Mouse (Mus musculus) brain, adult 2 months (tissue): ENCODE results near the gene Heyl.
A peak's percentile ranks its signal among the peaks of the same experiment; 100 is the strongest.

Source experiments
- DNase-seq: peaks from one replicate; pipeline ENCODE4 v3.0.0; 2011; ENCODE audit warnings: low read depth, low spot score

Gene Heyl

GRCm38 (mm10) chr4:123233492-123234084 lies at the start of gene Heyl:
Gene Heyl, plus strand, starts transcription at chr4:123233556.
- DNase-seq = no peak

- peak; percentile 88 for DNase-seq
Observed at GRCm38 (mm10) chr4:123184816-123185215, 48.5 kb upstream of the Heyl start.

GRCm38 (mm10) chr4:123192336-123192735 lies 41.0 kb upstream of the Heyl start:
- DNase-seq = peak; percentile 94

GRCm38 (mm10) chr4:123193791-123194190 lies 39.6 kb upstream of the Heyl start:
- DNase-seq = peak; percentile 77

GRCm38 (mm10) chr4:123196695-123197094 lies 36.7 kb upstream of the Heyl start:
- DNase-seq = no peak

- peak; percentile 88 for DNase-seq
Observed at GRCm38 (mm10) chr4:123200771-123201185, 32.6 kb upstream of the Heyl start.

- peak; percentile 69 for DNase-seq
Observed at GRCm38 (mm10) chr4:123201186-123202093, 31.9 kb upstream of the Heyl start, which contains the start of gene Nt5c1a. Gene Nt5c1a, plus strand, starts transcription at chr4:123201504.

GRCm38 (mm10) chr4:123202094-123202420 lies 31.3 kb upstream of the Heyl start:
- no peak for DNase-seq

- DNase-seq = no peak
Observed at GRCm38 (mm10) chr4:123207337-123207736, 26.0 kb upstream of the Heyl start.

GRCm38 (mm10) chr4:123210996-123211395 lies 22.4 kb upstream of the Heyl start:
- DNase-seq = no peak

GRCm38 (mm10) chr4:123211453-123211852 lies 21.9 kb upstream of the Heyl start:
- DNase-seq = no peak

- DNase-seq = peak; percentile 47
Observed at GRCm38 (mm10) chr4:123212330-123212729, 21.0 kb upstream of the Heyl start.

GRCm38 (mm10) chr4:123213975-123214374 lies 19.4 kb upstream of the Heyl start:
- no peak for DNase-seq

GRCm38 (mm10) chr4:123215367-123215766 lies 18.0 kb upstream of the Heyl start:
- DNase-seq = no peak

GRCm38 (mm10) chr4:123216782-123217181 lies 16.6 kb upstream of the Heyl start:
- DNase-seq = peak; percentile 75

GRCm38 (mm10) chr4:123219720-123220357 lies 13.5 kb upstream of the Heyl start:
- peak; percentile 79 for DNase-seq

- DNase-seq = no peak
Observed at GRCm38 (mm10) chr4:123220637-123221036, 12.7 kb upstream of the Heyl start.

GRCm38 (mm10) chr4:123223309-123223708 lies 10.0 kb upstream of the Heyl start:
- DNase-seq = no peak

GRCm38 (mm10) chr4:123225718-123226403 lies 7.5 kb upstream of the Heyl start:
- peak; percentile 39 for DNase-seq

- DNase-seq = peak; percentile 45
Observed at GRCm38 (mm10) chr4:123227707-123228106, 5.6 kb upstream of the Heyl start.

GRCm38 (mm10) chr4:123228270-123228669 lies 5.1 kb upstream of the Heyl start:
- DNase-seq = no peak

GRCm38 (mm10) chr4:123229166-123229565 lies 4.2 kb upstream of the Heyl start:
- no peak for DNase-seq
